ENCODE assay signal across 7 mouse cellular contexts in genomic region chr12:117427431-117427830, GRCm38 (mm10).
DNase-seq lines count a peak whose midpoint lies in the region; ATAC-seq and TF ChIP-seq lines count a peak whose summit lies in the region.

No protein-coding gene starts in this region.

- no peaks in the 10 kb centered on the region for H3K9me3 ChIP-seq in kidney, embryonic 16.5 days (ENCODE audit: low read length)
- no peaks in the 10 kb centered on the region for H3K9me3 ChIP-seq in lung, postnatal 0 days (ENCODE audit: low read length)

- H3K36me3 ChIP-seq in kidney, embryonic 16.5 days (ENCODE audit: insufficient read depth, low read length): no peaks in the 10 kb centered on the region
- no peaks in the 10 kb centered on the region for H3K36me3 ChIP-seq in lung, postnatal 0 days (ENCODE audit: insufficient read depth, low read length)

- WGBS in kidney, embryonic 16.5 days: 55% methylated on average over 1 of the region's 1 CpGs
- WGBS in lung, postnatal 0 days: 42% methylated on average over 1 of the region's 1 CpGs

- H3K27ac ChIP-seq in kidney, embryonic 16.5 days (ENCODE audit: low read length): no peak overlapping the region
- H3K27ac ChIP-seq in lung, postnatal 0 days (ENCODE audit: low read length): no peak overlapping the region

- no peaks in the 10 kb centered on the region for H3K27me3 ChIP-seq in kidney, embryonic 16.5 days (ENCODE audit: insufficient read depth, low read length)
- no peaks in the 10 kb centered on the region for H3K27me3 ChIP-seq in lung, postnatal 0 days (replicated peaks; ENCODE audit: insufficient read depth, low read length)

- no peak for TF ChIP-seq EP300 in lung, postnatal 0 days (IDR thresholded peaks at IDR 0.05)

- peak; percentile 84 for TF ChIP-seq CTCF in lung, postnatal 0 days (IDR thresholded peaks at IDR 0.05)

- ATAC-seq in kidney, embryonic 16.5 days (ENCODE audit: low FRiP score, low TSS enrichment): 0 out of 2 replicates have a peak, but pooled peaks have one; percentile 46
- ATAC-seq in lung, postnatal 0 days: peak; percentile 12; the same call in 1 of the 2 replicates

- DNase-seq in urinary bladder, postnatal 36 days (ENCODE audit: low spot score in 2 of 2): peak; percentile 20 to 27
- no peak for DNase-seq in urinary bladder, postnatal 10 days (ENCODE audit: low spot score)
- peak; percentile 67 for DNase-seq in c-Kit-positive CD71-negative TER-119-negative erythroid progenitor cells, embryonic 14.5 days (ENCODE audit: low read depth)
- DNase-seq in forelimb bud, embryonic 11.5 days (ENCODE audit: low read depth, low spot score): peak; percentile 63
- peak; percentile 80 for DNase-seq in lung, postnatal 0 days (ENCODE audit: low spot score)
- peak; percentile 69 for DNase-seq in right cerebral cortex, adult 18-20 months

- H3K9ac ChIP-seq in kidney, embryonic 16.5 days (replicated peaks; ENCODE audit: low read length): no peak overlapping the region
- H3K9ac ChIP-seq in lung, postnatal 0 days (replicated peaks; ENCODE audit: low read depth): no peak overlapping the region

- no peak overlapping the region for H3K4me2 ChIP-seq in kidney, embryonic 16.5 days (replicated peaks; ENCODE audit: low read depth, low read length)
- H3K4me2 ChIP-seq in lung, postnatal 0 days (replicated peaks; ENCODE audit: low read depth, low read length): no peak overlapping the region

- peaks cover 6% of the 10 kb centered on the region for H3K4me1 ChIP-seq in kidney, embryonic 16.5 days (ENCODE audit: insufficient read depth, low read length)
- H3K4me1 ChIP-seq in lung, postnatal 0 days (ENCODE audit: insufficient read depth, low read depth, low read length): no peaks in the 10 kb centered on the region; the same call in 1 of the 2 replicates

- H3K4me3 ChIP-seq in kidney, embryonic 16.5 days (ENCODE audit: low read length): no peak overlapping the region
- no peak overlapping the region for H3K4me3 ChIP-seq in lung, postnatal 0 days (ENCODE audit: low read depth, low read length)
